8 mouse cellular contexts compared by ENCODE assay signal in genomic region chr7:113434286-113434685, GRCm38 (mm10). TPM values are rescaled to one million over a fixed set of nuclear protein-coding genes. Genes with fewer than 3 reads are reported as not detected.
A peak's percentile ranks its signal among the peaks of the same experiment; 100 is the strongest.
DNase-seq lines count a peak whose midpoint lies in the region; ATAC-seq and TF ChIP-seq lines count a peak whose summit lies in the region.

No protein-coding gene starts in this region.

- 21% methylated on average over 4 of the region's 4 CpGs for WGBS in intestine, postnatal 0 days
- WGBS in intestine, embryonic 16.5 days: 21% methylated on average over 4 of the region's 4 CpGs
- WGBS in neural tube, embryonic 11.5 days: 20% methylated on average over 4 of the region's 4 CpGs

- H3K4me2 ChIP-seq in intestine, postnatal 0 days (replicated peaks; ENCODE audit: low read depth): no peak overlapping the region
- H3K4me2 ChIP-seq in intestine, embryonic 16.5 days (ENCODE audit: low read depth, low read length): no peak overlapping the region
- no peak overlapping the region for H3K4me2 ChIP-seq in neural tube, embryonic 11.5 days (ENCODE audit: low read depth)

- no peak overlapping the region for H3K9ac ChIP-seq in intestine, postnatal 0 days (ENCODE audit: low read depth, low read length)
- H3K9ac ChIP-seq in intestine, embryonic 16.5 days (ENCODE audit: low read depth, low read length): no peak overlapping the region
- no peak overlapping the region for H3K9ac ChIP-seq in neural tube, embryonic 11.5 days (ENCODE audit: low read length)

- no peak overlapping the region for H3K27ac ChIP-seq in intestine, postnatal 0 days (ENCODE audit: low read depth, low read length)
- no peak overlapping the region for H3K27ac ChIP-seq in intestine, embryonic 16.5 days (ENCODE audit: low read length)
- no peak overlapping the region for H3K27ac ChIP-seq in neural tube, embryonic 11.5 days (ENCODE audit: low read depth, low read length)

- DNase-seq in G1E (ENCODE audit: low spot score): peak; percentile 63
- DNase-seq in brain, adult 2 months (ENCODE audit: low read depth, low spot score): peak; percentile 79
- DNase-seq in frontal cortex, postnatal 36 days (ENCODE audit: low spot score in 2 of 2): peak; percentile 40 to 66
- DNase-seq in left cerebral cortex, adult 18-20 months (ENCODE audit: low spot score in 2 of 2): peak; percentile 60 to 63
- DNase-seq in neural tube, embryonic 11.5 days (ENCODE audit: low spot score): peak; percentile 25

- peak; percentile 81 for TF ChIP-seq CTCF in intestine, postnatal 0 days (IDR thresholded peaks at IDR 0.05; ENCODE audit: low read depth)
- peak; percentile 40; the same call in 1 of the 2 replicates for TF ChIP-seq CTCF in G1E (IDR thresholded peaks at IDR 0.05; ENCODE audit: low read depth, low read length)

- ATAC-seq in intestine, postnatal 0 days: no peak
- ATAC-seq in intestine, embryonic 16.5 days: no peak
- ATAC-seq in G1E (ENCODE audit: extremely low read depth, insufficient number of reproducible peaks, low FRiP score, poor library complexity, severe bottlenecking): peak; percentile 63; the same call in 1 of the 2 replicates
- no peak for ATAC-seq in neural tube, embryonic 11.5 days (ENCODE audit: insufficient read depth, low FRiP score, low TSS enrichment)
- ATAC-seq in erythroblast, adult 5-6 weeks (replicated peaks; ENCODE audit: low FRiP score, poor library complexity, severe bottlenecking): no peak

- no peaks in the 10 kb centered on the region for H3K4me1 ChIP-seq in intestine, postnatal 0 days (replicated peaks; ENCODE audit: control insufficient read depth, insufficient read depth, low read length)
- H3K4me1 ChIP-seq in intestine, embryonic 16.5 days (ENCODE audit: control insufficient read depth, insufficient read depth, low read length): no peaks in the 10 kb centered on the region
- peaks cover 12% of the 10 kb centered on the region for H3K4me1 ChIP-seq in G1E (ENCODE audit: insufficient read depth, low read depth, low read length)
- H3K4me1 ChIP-seq in neural tube, embryonic 11.5 days (ENCODE audit: control insufficient read depth, insufficient read depth, low read length): no peaks in the 10 kb centered on the region

- no peak overlapping the region for H3K4me3 ChIP-seq in intestine, postnatal 0 days (ENCODE audit: low read depth, low read length)
- no peak overlapping the region for H3K4me3 ChIP-seq in intestine, embryonic 16.5 days (ENCODE audit: low read length)
- no peak overlapping the region for H3K4me3 ChIP-seq in G1E (ENCODE audit: low read depth, low read length)
- no peak overlapping the region for H3K4me3 ChIP-seq in neural tube, embryonic 11.5 days (ENCODE audit: low read depth, low read length)

- H3K27me3 ChIP-seq in intestine, postnatal 0 days (replicated peaks; ENCODE audit: control insufficient read depth, insufficient read depth, low read length): no peaks in the 10 kb centered on the region
- H3K27me3 ChIP-seq in intestine, embryonic 16.5 days (replicated peaks; ENCODE audit: control insufficient read depth, insufficient read depth, low read length): no peaks in the 10 kb centered on the region
- no peaks in the 10 kb centered on the region; the same call in 1 of the 2 replicates for H3K27me3 ChIP-seq in G1E (ENCODE audit: insufficient read depth, low read length)
- no peaks in the 10 kb centered on the region for H3K27me3 ChIP-seq in neural tube, embryonic 11.5 days (ENCODE audit: control insufficient read depth, insufficient read depth, low read length)

- H3K36me3 ChIP-seq in intestine, postnatal 0 days (ENCODE audit: control insufficient read depth, insufficient read depth): no peaks in the 10 kb centered on the region
- no peaks in the 10 kb centered on the region for H3K36me3 ChIP-seq in intestine, embryonic 16.5 days (ENCODE audit: control insufficient read depth, insufficient read depth, low read length)
- H3K36me3 ChIP-seq in G1E (replicated peaks): no peaks in the 10 kb centered on the region
- no peaks in the 10 kb centered on the region for H3K36me3 ChIP-seq in neural tube, embryonic 11.5 days (ENCODE audit: control insufficient read depth, insufficient read depth, low read length)

- H3K9me3 ChIP-seq in intestine, postnatal 0 days (ENCODE audit: control insufficient read depth): no peaks in the 10 kb centered on the region
- no peaks in the 10 kb centered on the region for H3K9me3 ChIP-seq in intestine, embryonic 16.5 days (ENCODE audit: control insufficient read depth, low read length)
- no peaks in the 10 kb centered on the region for H3K9me3 ChIP-seq in G1E (replicated peaks)
- H3K9me3 ChIP-seq in neural tube, embryonic 11.5 days (ENCODE audit: control insufficient read depth, low read length): no peaks in the 10 kb centered on the region

RNA-seq across cellular contexts. Expression of gene Pth, which starts 45.9 kb away (rescaled TPM):
- not detected in 2 replicates for polyA plus RNA-seq in intestine, postnatal 0 days (2015; fragmentation: Nextera tagmentation; extraction: Ambion mirVana)
- not detected in 2 replicates for polyA plus RNA-seq in intestine, embryonic 16.5 days (2015; fragmentation: Nextera tagmentation; extraction: Ambion mirVana)
- total RNA-seq in G1E (2014; fragmentation: Nextera tagmentation): not detected in 2 replicates
- 0.33 TPM in 1 of 2 replicates, not detected in the other for total RNA-seq in G1E (2017)
- not detected in 2 replicates for polyA plus RNA-seq in G1E (2012)
- not detected for total RNA-seq in left cerebral cortex, adult 18-20 months (2021)
- not detected in 2 replicates for polyA plus RNA-seq in neural tube, embryonic 11.5 days (2014; fragmentation: Nextera tagmentation; extraction: Ambion mirVana)
- total RNA-seq in erythroblast, adult 5-6 weeks (2015; ENCODE audit: low replicate concordance): not detected in 2 replicates
- total RNA-seq in erythroblast, adult 5-6 weeks (2017; ENCODE audit: low replicate concordance): not detected in 2 replicates

Comparison
In these comparisons a context has a peak if more than half of its experiments do, and no peak if none do; other contexts are left out.
1. DNase-seq: peak in every context shown above with its lines; median percentile 79 in brain, adult 2 months; 63 in G1E; 62 in left cerebral cortex, adult 18-20 months; 53 in frontal cortex, postnatal 36 days; 25 in neural tube, embryonic 11.5 days.